Mouse (Mus musculus): Measurements from ENCODE around the gene Pdxp.

GRCm38 (mm10) chr15:78937311-78937710, 23.6 kb downstream of the Pdxp start:
- TF ChIP-seq POLR2A (IDR thresholded peaks at IDR 0.05; ENCODE audit: extremely low read depth, insufficient read depth, low read length) (no peak), CTCF (IDR thresholded peaks at IDR 0.05; ENCODE audit: extremely low read depth, insufficient read depth, low read length) (no peak)

All from cortical plate, adult 2 months (tissue).